In the genomic region with DNA sequence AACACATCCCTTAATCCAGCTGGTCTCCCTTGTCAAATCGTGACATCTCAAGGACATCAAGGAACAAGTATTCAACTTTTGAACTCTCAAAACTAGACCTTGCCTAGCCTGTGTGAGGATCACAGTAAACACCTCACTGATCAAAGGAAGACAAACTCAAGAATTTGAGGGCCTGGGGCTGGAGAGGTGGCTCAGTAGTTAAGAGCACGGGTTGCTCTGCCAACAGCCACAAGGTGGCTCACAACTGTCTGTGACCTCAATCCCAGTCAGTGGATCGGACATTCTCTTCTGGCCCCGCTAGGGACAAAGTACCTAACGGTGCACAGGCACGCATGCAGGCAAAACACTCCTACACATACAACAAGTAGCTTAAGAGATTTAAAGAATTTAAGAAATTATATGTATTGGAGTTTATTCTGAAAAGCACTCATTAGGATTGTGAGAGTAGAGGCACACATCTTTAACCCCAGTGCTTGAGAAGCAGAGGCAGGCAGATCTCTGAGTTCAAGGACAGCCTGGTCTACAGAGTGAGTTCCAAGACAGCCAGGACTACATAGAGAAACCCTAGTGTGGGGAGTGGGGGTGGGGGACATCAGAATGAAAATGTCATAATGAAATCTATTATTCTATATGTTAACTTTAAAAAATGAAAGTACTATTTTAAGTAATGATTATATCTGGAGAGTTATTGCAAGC, we compare ENCODE assay signal across 8 mouse cellular contexts. TPM values are rescaled to one million over a fixed set of nuclear protein-coding genes. Genes with fewer than 3 reads are reported as not detected.
DNase-seq lines count a peak whose midpoint lies in the region; ATAC-seq and TF ChIP-seq lines count a peak whose summit lies in the region.

No protein-coding gene starts in this region.

- TF ChIP-seq CTCF in stomach, postnatal 0 days (IDR thresholded peaks at IDR 0.05; ENCODE audit: low read depth) = peak; percentile 56

- 0 out of 2 replicates have a peak, but pooled peaks cover 5% of the 10 kb centered on the region for H3K9me3 ChIP-seq in stomach, postnatal 0 days (ENCODE audit: control insufficient read depth, low read length)

- no peak for ATAC-seq in stomach, postnatal 0 days (ENCODE audit: low FRiP score, low TSS enrichment)

- peak; percentile 32 to 36 for DNase-seq in cerebellum, postnatal 10 days
- no peak for DNase-seq in cerebellum, adult 11-12 months
- peak; percentile 22 for DNase-seq in thymus, postnatal 4 days
- DNase-seq in thymus, postnatal 10 days (ENCODE audit: low spot score in 2 of 2) = no peak
- DNase-seq in kidney, adult 9 months = peak; percentile 15
- no peak for DNase-seq in stomach, postnatal 0 days (ENCODE audit: low spot score)
- DNase-seq in spleen, postnatal 4 days (ENCODE audit: low spot score in 2 of 2) = no peak
- DNase-seq in adrenal gland, postnatal 25 days = no peak

- no peaks in the 10 kb centered on the region for H3K36me3 ChIP-seq in stomach, postnatal 0 days (ENCODE audit: control insufficient read depth, insufficient read depth, low read length)

- H3K27ac ChIP-seq in stomach, postnatal 0 days (replicated peaks) = no peak overlapping the region

- 58% methylated on average over 6 of the region's 6 CpGs for WGBS in stomach, postnatal 0 days

- no peak overlapping the region for H3K4me3 ChIP-seq in stomach, postnatal 0 days (ENCODE audit: low read depth, low read length)

- H3K4me2 ChIP-seq in stomach, postnatal 0 days (replicated peaks; ENCODE audit: low read depth) = no peak overlapping the region

- H3K27me3 ChIP-seq in stomach, postnatal 0 days (ENCODE audit: control insufficient read depth, insufficient read depth, low read length) = no peaks in the 10 kb centered on the region

- no peaks in the 10 kb centered on the region for H3K4me1 ChIP-seq in stomach, postnatal 0 days (replicated peaks; ENCODE audit: control insufficient read depth, insufficient read depth)

- H3K9ac ChIP-seq in stomach, postnatal 0 days (ENCODE audit: low read length) = no peak overlapping the region

- no peak for TF ChIP-seq EP300 in stomach, postnatal 0 days (optimal IDR thresholded peaks at IDR 0.05)

RNA-seq across cellular contexts. Expression of gene Smyd3, which starts 41.2 kb away (rescaled TPM):
- 10.5 and 12.1 TPM in 2 replicates for polyA plus RNA-seq in stomach, postnatal 0 days (2015; fragmentation: Nextera tagmentation; extraction: Ambion mirVana)
- 5.4 and 9.6 TPM in 2 replicates for total RNA-seq in adrenal gland, postnatal 25 days (2021)

Comparison
In these comparisons a context has a peak if more than half of its experiments do, and no peak if none do; other contexts are left out.
1. DNase-seq: peak in cerebellum, postnatal 10 days (2 of 2), thymus, postnatal 4 days (single experiment) and kidney, adult 9 months (single experiment); none in cerebellum, adult 11-12 months (single experiment), thymus, postnatal 10 days (0 of 2), stomach, postnatal 0 days (single experiment), spleen, postnatal 4 days (0 of 2) and adrenal gland, postnatal 25 days (single experiment).